In genomic region chr14:14345948-14346812, GRCm38 (mm10) we compare ENCODE assay signal across 8 mouse cellular contexts. TPM values are rescaled to one million over a fixed set of nuclear protein-coding genes. Genes with fewer than 3 reads are reported as not detected.
A peak's percentile ranks its signal among the peaks of the same experiment; 100 is the strongest.
DNase-seq lines count a peak whose midpoint lies in the region; ATAC-seq and TF ChIP-seq lines count a peak whose summit lies in the region.

TSS of gene Il3ra (plus strand) at chr14:14346275.

- H3K27me3 ChIP-seq in hindbrain, embryonic 13.5 days = no peaks in the 10 kb centered on the region

- peaks cover 42% of the 10 kb centered on the region for H3K9me3 ChIP-seq in hindbrain, embryonic 13.5 days

- no peak for TF ChIP-seq CTCF in left cerebral cortex, adult 2 months (IDR thresholded peaks at IDR 0.05)

- WGBS in hindbrain, embryonic 13.5 days = 3% methylated on average over 56 of the region's 69 CpGs

- peak within 1 kb of the TSS; percentile 52 for H3K4me3 ChIP-seq in hindbrain, embryonic 13.5 days
- H3K4me3 ChIP-seq in left cerebral cortex, adult 2 months = peak within 1 kb of the TSS; percentile 63

- peak within 1 kb of the TSS; percentile 62 for H3K9ac ChIP-seq in hindbrain, embryonic 13.5 days

- DNase-seq in NIH3T3 (ENCODE audit: low read depth) = peak; percentile 74
- peak; percentile 79 for DNase-seq in cerebellum, adult 9-11 months
- peak; percentile 71 to 80 for DNase-seq in frontal cortex, postnatal 36 days (ENCODE audit: low spot score in 2 of 2)
- peak; percentile 64 to 72 for DNase-seq in left cerebral cortex, adult 2 months (ENCODE audit: extremely low spot score in 1 of 2, low spot score in 2 of 2)
- peak; percentile 76 for DNase-seq in right cerebral cortex, postnatal 14 days
- DNase-seq in urinary bladder, postnatal 25 days (ENCODE audit: low spot score) = peak; percentile 62

- peak within 1 kb of the TSS; percentile 74 for H3K4me2 ChIP-seq in hindbrain, embryonic 13.5 days

- H3K36me3 ChIP-seq in hindbrain, embryonic 13.5 days = no peaks in the 10 kb centered on the region

- peak; percentile 57 for ATAC-seq in hindbrain, embryonic 13.5 days (ENCODE audit: low FRiP score)
- peak; percentile 56 for ATAC-seq in megakaryocyte, adult 5-6 weeks (ENCODE audit: poor library complexity, severe bottlenecking)

- H3K27ac ChIP-seq in hindbrain, embryonic 13.5 days = peak within 1 kb of the TSS; percentile 56
- H3K27ac ChIP-seq in left cerebral cortex, adult 2 months = peak within 1 kb of the TSS; percentile 82

- intact Hi-C loops in left cerebral cortex, adult 2 months (cut with DNase I) = loop anchor here (10.0 kb wide), 2 partner anchors 221 to 369 kb away; partner anchors contain the start of gene Psmd6

- H3K4me1 ChIP-seq in hindbrain, embryonic 13.5 days (replicated peaks) = 0 out of 2 replicates have a peak, but pooled peaks cover 6% of the 10 kb centered on the region

RNA-seq across cellular contexts. Expression of gene Il3ra, which starts in this region (rescaled TPM):
- polyA plus RNA-seq in hindbrain, embryonic 13.5 days (2015; fragmentation: Nextera tagmentation; extraction: Ambion mirVana) = 1.6 and 2.2 TPM in 2 replicates
- total RNA-seq in left cerebral cortex, adult 2 months (2021) = 1 to 10 TPM; 4.3 to 5.8 TPM
- total RNA-seq in megakaryocyte, adult 5-6 weeks (2015) = 17.5 and 18.3 TPM in 2 replicates
- 70.9 and 82.3 TPM in 2 replicates for total RNA-seq in megakaryocyte, adult 5-6 weeks (2017)

Comparison
In these comparisons a context has a peak if more than half of its experiments do, and no peak if none do; other contexts are left out.
1. Peak in every context shown above with its lines: DNase-seq, ATAC-seq, H3K4me3 ChIP-seq and H3K27ac ChIP-seq.